Mouse (Mus musculus): ENCODE results near the gene Dnajb4. TPM values are rescaled to one million over a fixed set of nuclear protein-coding genes. Genes with fewer than 3 reads are reported as not detected.

The Dnajb4 gene
- 2.4 and 2.7 TPM in 2 replicates for polyA plus RNA-seq (2012; rRNA removed)

GRCm38 (mm10) chr3:152209967-152210634 is at the start of gene Dnajb4, which contains the start of gene Fubp1:
Dnajb4 (minus strand) TSS chr3:152210302.
Fubp1 (plus strand) TSS chr3:152210422.

GRCm38 (mm10) chr3:152166099-152166423 is 44.0 kb downstream of the Dnajb4 start, which contains the start of gene Gipc2:
Gipc2 (minus strand) TSS chr3:152166230.

Other genes with a start within 250 kb of the Dnajb4 start
- 95.2 and 96.1 TPM in 2 replicates for gene Gipc2, start 44.1 kb downstream of the Dnajb4 start, polyA plus RNA-seq (2012; rRNA removed)
- gene Fubp1, start 120 bp upstream of the Dnajb4 start, polyA plus RNA-seq (2012; rRNA removed), result 46.7 and 57.2 TPM in 2 replicates
- 0.09 TPM in 1 of 2 replicates, not detected in the other for gene Nexn, start 56.0 kb upstream of the Dnajb4 start, polyA plus RNA-seq (2012; rRNA removed)
- gene Miga1, start 130.1 kb upstream of the Dnajb4 start, polyA plus RNA-seq (2012; rRNA removed), result 6.4 and 8.8 TPM in 2 replicates
- gene Usp33, start 136.2 kb upstream of the Dnajb4 start, polyA plus RNA-seq (2012; rRNA removed), result 10.2 and 18.1 TPM in 2 replicates
- 10.8 and 10.9 TPM in 2 replicates for gene Zzz3, start 185.2 kb upstream of the Dnajb4 start, polyA plus RNA-seq (2012; rRNA removed)